Mouse (Mus musculus) cerebellum, postnatal 4 days (tissue): ENCODE measurements around the gene Rbfox2.

ENCODE experiments used
- DNase-seq, 2 experiments: peaks; one replicate each; pipeline ENCODE4 v3.0.0; 2022; ENCODE audit warnings: low spot score in 2 of 2, mixed read lengths in 1 of 2

The Rbfox2 gene

GRCm38 (mm10) chr15:77235551-77235950 is 71.3 kb downstream of the Rbfox2 start:
- no peak for DNase-seq

- DNase-seq = no peak
Observed at GRCm38 (mm10) chr15:77234296-77234695, 72.5 kb downstream of the Rbfox2 start.

GRCm38 (mm10) chr15:77230144-77230543 is 76.7 kb downstream of the Rbfox2 start:
- DNase-seq = no peak

- DNase-seq = no peak
Observed at GRCm38 (mm10) chr15:77226831-77227354, 79.9 kb downstream of the Rbfox2 start.

- DNase-seq = no peak
Observed at GRCm38 (mm10) chr15:77225858-77226257, 80.9 kb downstream of the Rbfox2 start.

- DNase-seq = peak in 1 of 2 experiments; percentile 16
Observed at GRCm38 (mm10) chr15:77225274-77225673, 81.5 kb downstream of the Rbfox2 start.

GRCm38 (mm10) chr15:77220833-77221232 is 86.0 kb downstream of the Rbfox2 start:
- DNase-seq = no peak

GRCm38 (mm10) chr15:77220137-77220536 is 86.7 kb downstream of the Rbfox2 start:
- DNase-seq = no peak

GRCm38 (mm10) chr15:77219571-77219970 is 87.2 kb downstream of the Rbfox2 start:
- DNase-seq = no peak

- DNase-seq = no peak
Observed at GRCm38 (mm10) chr15:77218007-77218406, 88.8 kb downstream of the Rbfox2 start.

GRCm38 (mm10) chr15:77217523-77217922 is 89.3 kb downstream of the Rbfox2 start:
- DNase-seq = no peak

- no peak for DNase-seq
Observed at GRCm38 (mm10) chr15:77216704-77217103, 90.1 kb downstream of the Rbfox2 start.

GRCm38 (mm10) chr15:77215178-77215800 is 91.5 kb downstream of the Rbfox2 start:
- no peak for DNase-seq

- DNase-seq = no peak
Observed at GRCm38 (mm10) chr15:77214410-77215107, 92.2 kb downstream of the Rbfox2 start.

- DNase-seq = no peak
Observed at GRCm38 (mm10) chr15:77213829-77214228, 93.0 kb downstream of the Rbfox2 start.

- DNase-seq = no peak
Observed at GRCm38 (mm10) chr15:77212818-77213217, 94.0 kb downstream of the Rbfox2 start.

GRCm38 (mm10) chr15:77212217-77212757 is 94.5 kb downstream of the Rbfox2 start:
- no peak for DNase-seq

GRCm38 (mm10) chr15:77206996-77207395 is 99.8 kb downstream of the Rbfox2 start:
- no peak for DNase-seq

GRCm38 (mm10) chr15:77204951-77205350 is 101.9 kb downstream of the Rbfox2 start:
- DNase-seq = no peak

- DNase-seq = peak in 1 of 2 experiments; percentile 13
Observed at GRCm38 (mm10) chr15:77203255-77203981, 103.4 kb downstream of the Rbfox2 start.

- DNase-seq = no peak
Observed at GRCm38 (mm10) chr15:77202881-77203254, 103.9 kb downstream of the Rbfox2 start.

- no peak for DNase-seq
Observed at GRCm38 (mm10) chr15:77202223-77202622, 104.6 kb downstream of the Rbfox2 start.
